Mouse (Mus musculus): Measurements from ENCODE around the gene Casp4. TPM values are rescaled to one million over a fixed set of nuclear protein-coding genes. Genes with fewer than 3 reads are reported as not detected.
A peak's percentile ranks its signal among the peaks of the same experiment; 100 is the strongest.

The Casp4 gene
- 0.91 and 1.6 TPM in 2 replicates for polyA plus RNA-seq (2015; fragmentation: Nextera tagmentation; extraction: Ambion mirVana)

DNA sequence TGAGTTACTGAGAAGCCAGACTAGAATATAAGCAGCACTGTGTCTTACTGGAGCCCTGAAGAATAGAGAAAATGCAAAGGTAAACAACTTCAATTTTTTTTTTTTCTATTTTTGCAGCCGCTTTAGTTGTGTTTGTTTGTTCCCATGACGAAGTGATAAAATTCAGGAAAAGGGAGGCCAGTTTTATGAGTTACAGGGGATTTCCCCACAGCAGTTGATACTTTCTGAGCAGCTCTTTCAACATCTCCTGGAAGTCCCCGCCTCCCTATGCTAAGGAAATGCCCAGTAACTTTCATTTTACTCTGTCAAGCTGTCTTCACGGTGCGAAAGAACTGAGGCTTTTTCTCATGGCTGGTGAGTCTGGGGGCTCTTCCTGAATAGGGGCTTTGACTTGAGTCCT lies at the start of gene Casp4:
TSS of gene Casp4 (plus strand) at position 268 of the 400 bp plus-strand sequence.
- 45% methylated on average over 5 of the region's 5 CpGs for WGBS
- Histone ChIP-seq H3K9ac (ENCODE audit: low read length) (no peak within 1 kb of the TSS), H3K4me3 (ENCODE audit: low read length) (peak within 1 kb of the TSS; percentile 19; the same call in 1 of the 2 replicates), H3K27ac (ENCODE audit: low read length) (no peak within 1 kb of the TSS), H3K4me1 (replicated peaks; ENCODE audit: control insufficient read depth, insufficient read depth, low read length) (no peaks in the 10 kb centered on the region), H3K4me2 (ENCODE audit: low read depth, low read length) (peak within 1 kb of the TSS; percentile 25; the same call in 1 of the 2 replicates), H3K9me3 (ENCODE audit: control insufficient read depth, low read length) (no peaks in the 10 kb centered on the region), H3K27me3 (ENCODE audit: control insufficient read depth, insufficient read depth, low read depth, low read length) (no peaks in the 10 kb centered on the region), H3K36me3 (ENCODE audit: control insufficient read depth, insufficient read depth, low read length) (no peaks in the 10 kb centered on the region)
- no peak for ATAC-seq (ENCODE audit: low read depth)

DNA sequence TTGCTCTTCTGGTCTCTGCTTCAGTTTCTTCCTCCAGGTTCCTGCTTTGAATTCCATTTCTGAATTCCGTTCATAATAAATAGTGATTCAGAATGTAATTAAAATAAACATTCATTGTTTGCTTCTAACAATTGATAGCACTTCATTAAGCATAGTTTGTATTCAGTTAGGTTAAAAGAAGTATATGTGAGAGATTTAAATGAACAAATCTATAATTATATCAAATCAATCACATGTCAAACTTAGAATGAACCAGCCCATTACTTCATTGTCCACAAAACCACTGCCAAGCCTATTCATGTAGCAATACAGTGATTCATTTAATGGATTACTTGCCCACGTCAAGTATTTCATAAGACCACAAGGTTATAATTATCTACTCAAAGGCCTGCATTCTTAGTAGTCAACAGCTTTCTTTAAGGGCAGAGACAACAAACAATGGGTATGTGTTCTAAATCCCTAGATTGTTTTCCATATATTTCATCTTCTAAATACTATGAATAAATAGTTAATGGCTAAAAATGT lies 44.6 kb upstream of the Casp4 start:
- no peaks in the 10 kb centered on the region for H3K27me3 ChIP-seq (ENCODE audit: control insufficient read depth, insufficient read depth, low read depth, low read length)
- WGBS = 63% methylated on average over 2 of the region's 2 CpGs
- H3K4me3 ChIP-seq (ENCODE audit: low read length) = no peak overlapping the region
- ATAC-seq (ENCODE audit: low read depth) = no peak
- H3K9me3 ChIP-seq (ENCODE audit: control insufficient read depth, low read length) = no peaks in the 10 kb centered on the region
- no peaks in the 10 kb centered on the region for H3K4me1 ChIP-seq (replicated peaks; ENCODE audit: control insufficient read depth, insufficient read depth, low read length)
- H3K4me2 ChIP-seq (ENCODE audit: low read depth, low read length) = no peak overlapping the region
- no peaks in the 10 kb centered on the region for H3K36me3 ChIP-seq (ENCODE audit: control insufficient read depth, insufficient read depth, low read length)
- H3K9ac ChIP-seq (ENCODE audit: low read length) = no peak overlapping the region
- no peak overlapping the region for H3K27ac ChIP-seq (ENCODE audit: low read length)

DNA sequence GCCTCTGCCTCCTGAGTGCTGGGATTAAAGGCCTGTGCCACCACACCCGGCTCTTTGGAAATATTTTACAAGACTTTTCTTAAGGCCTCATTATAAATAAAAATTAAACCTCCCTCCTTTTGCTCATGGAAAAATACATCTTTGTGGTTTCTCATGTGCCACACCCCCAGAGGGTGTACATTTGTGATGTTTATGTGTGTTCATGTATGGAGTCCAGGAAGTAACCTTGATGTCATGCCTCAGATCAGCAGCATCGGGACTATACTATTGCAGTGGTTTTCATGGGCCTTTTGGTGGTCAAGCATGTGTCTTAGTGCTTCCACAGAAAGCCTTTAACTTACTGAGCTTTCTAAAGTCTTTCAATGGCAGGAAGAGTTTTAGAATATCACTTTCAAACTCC lies 38.4 kb upstream of the Casp4 start:
- H3K36me3 ChIP-seq (ENCODE audit: control insufficient read depth, insufficient read depth, low read length) = no peaks in the 10 kb centered on the region

DNA sequence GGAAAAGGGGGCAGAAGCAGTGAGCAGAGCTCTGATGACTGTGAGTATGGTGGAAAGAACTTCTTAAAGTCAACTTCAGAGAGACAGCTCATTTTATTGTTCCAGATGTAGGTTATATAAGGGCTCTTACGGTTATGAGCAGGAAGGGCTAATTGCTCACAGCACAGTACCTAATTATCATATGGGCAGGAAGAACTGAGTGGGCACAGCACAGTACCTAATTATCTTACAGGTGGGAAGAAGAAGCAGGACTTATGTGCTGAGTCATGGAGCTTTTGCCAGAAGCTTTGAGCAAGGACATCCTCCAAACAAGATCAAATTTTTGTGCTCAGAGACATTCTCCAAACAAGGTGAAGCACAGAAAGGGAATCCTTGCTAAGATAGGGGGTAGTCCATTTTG lies 37.7 kb upstream of the Casp4 start:
- WGBS = 70% methylated on average over 1 of the region's 1 CpGs
- no peak for ATAC-seq (ENCODE audit: low read depth)
- no peak overlapping the region for H3K4me2 ChIP-seq (ENCODE audit: low read depth, low read length)

More for the DNA sequence above, 38.4 kb upstream of the Casp4 start:
- WGBS = 80% methylated on average over 2 of the region's 2 CpGs
- Histone ChIP-seq H3K9me3 (ENCODE audit: control insufficient read depth, low read length) (no peaks in the 10 kb centered on the region), H3K4me3 (ENCODE audit: low read length) (no peak overlapping the region), H3K27me3 (ENCODE audit: control insufficient read depth, insufficient read depth, low read depth, low read length) (no peaks in the 10 kb centered on the region), H3K27ac (ENCODE audit: low read length) (no peak overlapping the region), H3K4me1 (replicated peaks; ENCODE audit: control insufficient read depth, insufficient read depth, low read length) (no peaks in the 10 kb centered on the region), H3K4me2 (ENCODE audit: low read depth, low read length) (no peak overlapping the region), H3K9ac (ENCODE audit: low read length) (no peak overlapping the region)
- ATAC-seq (ENCODE audit: low read depth) = no peak

DNA sequence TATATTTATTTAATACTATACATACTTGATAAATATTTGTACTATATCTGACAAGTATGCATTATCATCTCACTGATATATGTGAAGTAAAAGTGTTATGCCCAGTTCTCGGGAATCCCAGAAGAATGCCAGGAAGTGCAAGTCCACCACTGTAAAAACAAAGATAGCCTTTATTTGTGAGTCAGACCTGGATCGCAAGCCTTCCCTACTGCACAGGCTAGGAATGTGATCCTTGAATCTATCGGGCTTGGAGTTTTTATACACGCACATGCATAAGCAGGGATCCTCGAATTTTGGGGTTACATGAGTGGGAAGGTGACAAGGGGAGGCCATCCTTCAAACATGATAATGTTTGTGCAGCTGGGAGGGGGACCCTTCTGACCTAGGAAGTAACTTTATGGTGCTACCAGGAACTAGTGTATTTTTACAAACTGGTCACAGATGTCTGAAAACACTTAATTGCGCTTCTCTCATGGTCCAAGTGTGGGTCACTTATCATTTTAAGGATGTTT lies 37.2 kb upstream of the Casp4 start:
- WGBS = 48% methylated on average over 6 of the region's 6 CpGs
- Histone ChIP-seq H3K9ac (ENCODE audit: low read length) (no peak overlapping the region), H3K36me3 (ENCODE audit: control insufficient read depth, insufficient read depth, low read length) (no peaks in the 10 kb centered on the region), H3K27me3 (ENCODE audit: control insufficient read depth, insufficient read depth, low read depth, low read length) (no peaks in the 10 kb centered on the region), H3K27ac (ENCODE audit: low read length) (no peak overlapping the region), H3K4me2 (ENCODE audit: low read depth, low read length) (no peak overlapping the region), H3K4me1 (replicated peaks; ENCODE audit: control insufficient read depth, insufficient read depth, low read length) (no peaks in the 10 kb centered on the region), H3K9me3 (ENCODE audit: control insufficient read depth, low read length) (no peaks in the 10 kb centered on the region), H3K4me3 (ENCODE audit: low read length) (no peak overlapping the region)
- ATAC-seq (ENCODE audit: low read depth) = peak; percentile 36; the same call in 1 of the 2 replicates

More for the DNA sequence above, 37.7 kb upstream of the Casp4 start:
- no peak overlapping the region for H3K27ac ChIP-seq (ENCODE audit: low read length)
- no peak overlapping the region for H3K4me3 ChIP-seq (ENCODE audit: low read length)
- H3K4me1 ChIP-seq (replicated peaks; ENCODE audit: control insufficient read depth, insufficient read depth, low read length) = no peaks in the 10 kb centered on the region
- H3K9me3 ChIP-seq (ENCODE audit: control insufficient read depth, low read length) = no peaks in the 10 kb centered on the region
- no peaks in the 10 kb centered on the region for H3K27me3 ChIP-seq (ENCODE audit: control insufficient read depth, insufficient read depth, low read depth, low read length)
- no peak overlapping the region for H3K9ac ChIP-seq (ENCODE audit: low read length)
- H3K36me3 ChIP-seq (ENCODE audit: control insufficient read depth, insufficient read depth, low read length) = no peaks in the 10 kb centered on the region

DNA sequence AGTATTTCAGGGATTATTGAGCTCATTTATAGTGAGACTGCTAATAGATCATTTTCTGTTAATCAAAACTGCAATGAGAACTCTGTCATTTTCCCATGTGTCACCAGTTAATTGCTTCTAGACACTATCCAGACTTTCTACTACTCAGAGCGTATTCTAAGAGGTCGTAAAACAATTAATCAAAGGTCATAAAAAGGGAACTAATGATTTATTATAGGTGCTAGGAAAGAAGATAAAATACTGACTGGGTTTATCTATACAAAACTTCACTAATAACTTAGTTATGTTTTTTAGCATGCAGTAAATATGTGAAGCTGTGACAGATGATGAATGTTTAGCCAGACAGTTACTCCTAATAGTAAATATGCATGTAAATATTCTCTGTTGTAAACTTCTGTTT lies 22.6 kb upstream of the Casp4 start:
- Histone ChIP-seq H3K27me3 (ENCODE audit: control insufficient read depth, insufficient read depth, low read depth, low read length) (no peaks in the 10 kb centered on the region), H3K36me3 (ENCODE audit: control insufficient read depth, insufficient read depth, low read length) (no peaks in the 10 kb centered on the region), H3K4me1 (replicated peaks; ENCODE audit: control insufficient read depth, insufficient read depth, low read length) (no peaks in the 10 kb centered on the region), H3K27ac (ENCODE audit: low read length) (no peak overlapping the region), H3K4me3 (ENCODE audit: low read length) (no peak overlapping the region), H3K4me2 (ENCODE audit: low read depth, low read length) (no peak overlapping the region), H3K9me3 (ENCODE audit: control insufficient read depth, low read length) (no peaks in the 10 kb centered on the region), H3K9ac (ENCODE audit: low read length) (no peak overlapping the region)
- 61% methylated on average over 2 of the region's 2 CpGs for WGBS
- ATAC-seq (ENCODE audit: low read depth) = no peak

DNA sequence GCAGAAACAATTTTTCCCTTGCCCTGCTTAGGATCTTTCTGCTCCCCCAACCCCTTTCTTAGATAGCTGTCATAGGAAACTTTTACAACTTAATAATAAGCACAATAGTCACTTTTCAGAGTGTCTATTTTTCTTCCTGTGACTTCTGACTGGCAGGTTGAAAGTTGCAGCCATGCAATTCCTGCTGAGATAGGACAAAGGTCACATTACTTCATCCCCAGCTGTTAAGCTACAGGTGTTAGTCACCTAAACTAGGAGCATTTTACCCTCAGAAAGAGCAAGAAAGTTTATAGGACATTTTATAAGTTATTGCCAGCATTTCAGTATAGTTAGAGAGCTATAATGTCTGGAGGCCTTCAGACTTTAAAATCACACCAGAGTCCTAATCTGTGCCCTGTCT lies 22.0 kb upstream of the Casp4 start:
- Histone ChIP-seq H3K4me3 (ENCODE audit: low read length) (no peak overlapping the region), H3K9me3 (ENCODE audit: control insufficient read depth, low read length) (no peaks in the 10 kb centered on the region), H3K9ac (ENCODE audit: low read length) (no peak overlapping the region), H3K27ac (ENCODE audit: low read length) (no peak overlapping the region), H3K36me3 (ENCODE audit: control insufficient read depth, insufficient read depth, low read length) (no peaks in the 10 kb centered on the region), H3K27me3 (ENCODE audit: control insufficient read depth, insufficient read depth, low read depth, low read length) (no peaks in the 10 kb centered on the region), H3K4me2 (ENCODE audit: low read depth, low read length) (no peak overlapping the region), H3K4me1 (replicated peaks; ENCODE audit: control insufficient read depth, insufficient read depth, low read length) (no peaks in the 10 kb centered on the region)
- no peak for ATAC-seq (ENCODE audit: low read depth)

DNA sequence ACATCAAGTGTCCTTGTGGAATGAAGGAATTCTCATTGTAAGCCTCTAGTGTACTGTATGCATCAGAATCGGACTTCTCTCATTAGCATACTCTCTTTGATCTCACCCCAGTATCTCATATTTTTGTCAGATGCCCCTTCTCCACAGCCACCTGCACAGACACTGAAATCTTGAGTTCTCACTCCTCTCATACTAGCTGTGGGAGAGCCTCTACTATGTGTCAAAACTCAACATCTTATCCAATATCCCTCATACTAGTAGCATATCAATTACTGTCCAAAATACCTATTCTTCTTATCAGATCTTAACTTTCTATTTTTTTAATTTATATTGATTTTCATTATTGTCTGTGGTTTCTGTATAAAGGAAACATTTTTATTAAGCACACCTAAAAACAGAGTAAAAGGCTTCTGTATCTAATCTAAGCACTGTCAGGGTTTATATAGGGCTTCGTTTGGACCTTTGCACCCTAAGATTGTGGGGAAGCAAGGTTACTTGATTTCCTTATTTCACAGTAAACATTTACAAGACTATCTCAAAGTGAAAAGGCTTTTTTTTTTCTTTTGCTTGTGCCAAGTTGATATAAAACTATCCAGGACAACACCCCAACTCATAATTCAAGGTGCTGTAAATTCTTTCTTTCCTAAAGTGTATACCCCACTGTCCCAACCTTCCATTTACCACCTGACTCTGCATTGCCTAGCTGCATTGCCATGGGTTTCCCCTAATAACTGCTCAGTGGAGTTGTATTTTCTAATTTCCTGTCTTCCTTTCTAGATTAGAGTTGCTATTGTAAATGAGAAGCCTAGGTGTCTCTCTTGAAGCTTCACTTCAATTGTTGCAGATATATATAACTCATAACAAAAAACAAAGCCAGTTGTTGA lies 12.0 kb upstream of the Casp4 start:
- ATAC-seq (ENCODE audit: low read depth) = no peak

DNA sequence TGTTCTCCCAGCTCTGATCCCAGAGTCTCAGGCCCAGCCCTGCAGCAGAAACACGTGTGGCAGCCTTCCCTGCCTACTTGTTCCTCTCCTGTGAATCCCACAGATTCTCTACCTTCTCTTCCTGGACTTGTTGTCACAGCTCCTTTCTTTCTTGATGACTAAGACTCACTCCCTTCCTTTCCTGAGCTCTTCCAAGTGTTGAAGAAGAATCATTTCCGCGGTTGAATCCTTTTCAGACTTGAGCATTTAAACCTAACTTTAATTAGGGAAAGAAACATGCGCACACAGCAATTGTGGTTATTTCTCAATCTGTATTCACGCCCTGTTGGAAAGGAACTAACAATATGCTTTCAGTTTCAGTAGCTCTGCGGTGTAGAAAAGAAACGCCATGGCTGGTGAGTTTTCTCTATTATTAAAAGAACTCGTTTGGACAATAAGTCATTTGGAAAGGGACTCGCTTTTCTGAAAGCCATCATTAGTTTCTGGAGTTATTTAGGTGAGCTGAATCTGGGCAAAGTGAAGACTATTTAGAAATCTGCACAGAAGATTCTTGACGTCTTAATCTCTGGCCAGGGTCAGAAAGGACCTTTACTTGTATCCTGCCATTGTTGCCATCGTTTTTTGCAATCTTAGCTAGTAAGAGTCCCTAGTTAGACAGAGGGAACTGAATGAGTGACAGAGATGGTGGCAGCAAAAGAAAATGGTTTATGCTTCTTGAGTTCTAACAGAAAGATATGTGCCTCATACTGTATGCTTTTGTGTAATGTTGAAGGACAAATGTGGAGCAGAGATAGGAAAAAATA lies 10.1 kb upstream of the Casp4 start, which contains the start of gene Casp1:
TSS of gene Casp1 (plus strand) at position 189 of the 803 bp plus-strand sequence.
- Histone ChIP-seq H3K9me3 (ENCODE audit: control insufficient read depth, low read length) (no peaks in the 10 kb centered on the region), H3K4me3 (ENCODE audit: low read length) (no peak within 1 kb of the TSS), H3K9ac (ENCODE audit: low read length) (no peak within 1 kb of the TSS), H3K4me1 (replicated peaks; ENCODE audit: control insufficient read depth, insufficient read depth, low read length) (no peaks in the 10 kb centered on the region), H3K4me2 (ENCODE audit: low read depth, low read length) (no peak within 1 kb of the TSS), H3K27ac (ENCODE audit: low read length) (no peak within 1 kb of the TSS), H3K36me3 (ENCODE audit: control insufficient read depth, insufficient read depth, low read length) (no peaks in the 10 kb centered on the region), H3K27me3 (ENCODE audit: control insufficient read depth, insufficient read depth, low read depth, low read length) (no peaks in the 10 kb centered on the region)
- 73% methylated on average over 11 of the region's 11 CpGs for WGBS
- ATAC-seq (ENCODE audit: low read depth) = no peak

More for the DNA sequence above, 12.0 kb upstream of the Casp4 start:
- Histone ChIP-seq H3K27ac (ENCODE audit: low read length) (no peak overlapping the region), H3K9me3 (ENCODE audit: control insufficient read depth, low read length) (no peaks in the 10 kb centered on the region), H3K4me2 (ENCODE audit: low read depth, low read length) (no peak overlapping the region), H3K27me3 (ENCODE audit: control insufficient read depth, insufficient read depth, low read depth, low read length) (no peaks in the 10 kb centered on the region), H3K4me1 (replicated peaks; ENCODE audit: control insufficient read depth, insufficient read depth, low read length) (no peaks in the 10 kb centered on the region), H3K9ac (ENCODE audit: low read length) (no peak overlapping the region), H3K36me3 (ENCODE audit: control insufficient read depth, insufficient read depth, low read length) (no peaks in the 10 kb centered on the region), H3K4me3 (ENCODE audit: low read length) (no peak overlapping the region)
- 67% methylated on average over 2 of the region's 2 CpGs for WGBS

All from lung, embryonic 16.5 days (tissue).